Mouse (Mus musculus) lung, postnatal 0 days (tissue): ENCODE data around the gene Tagln3.

Experiments
- CTCF ChIP-seq: IDR thresholded peaks from 2 replicates; pipeline ENCODE4 v1.5.1; 2016; ENCODE audit warnings: antibody characterized with exemption, mild to moderate bottlenecking
- EP300 ChIP-seq: IDR thresholded peaks from 2 replicates; pipeline ENCODE4 v1.6.1; 2016; ENCODE audit warnings: antibody characterized with exemption, mild to moderate bottlenecking, control low read depth

DNA sequence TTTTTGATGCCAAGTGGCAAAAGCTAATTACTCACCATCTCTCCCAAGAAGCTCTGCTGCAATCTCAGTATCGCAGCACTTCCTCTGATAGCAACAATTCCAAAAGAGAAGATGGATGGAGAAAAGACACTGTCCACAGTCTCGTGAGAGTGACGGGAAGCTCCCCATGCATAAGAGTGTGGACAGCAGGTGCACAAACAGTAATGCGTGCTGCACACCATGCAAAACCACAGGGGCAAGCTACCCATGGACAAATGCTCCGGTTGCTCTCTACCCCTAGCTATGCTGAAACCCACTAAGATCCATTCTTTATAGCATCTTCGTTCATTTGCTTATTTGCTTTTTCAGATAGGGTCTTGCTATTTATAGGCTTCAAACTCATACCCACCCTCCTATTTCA lies 46.5 kb upstream of the Tagln3 start:
- TF ChIP-seq CTCF (no peak), EP300 (no peak)
